Mouse (Mus musculus): ENCODE data around the gene Mob3a. TPM values are rescaled to one million over a fixed set of nuclear protein-coding genes. Genes with fewer than 3 reads are reported as not detected.

Gene Mob3a
- polyA plus RNA-seq, 1 experiment from 2014 or later = 61.4 TPM

DNA sequence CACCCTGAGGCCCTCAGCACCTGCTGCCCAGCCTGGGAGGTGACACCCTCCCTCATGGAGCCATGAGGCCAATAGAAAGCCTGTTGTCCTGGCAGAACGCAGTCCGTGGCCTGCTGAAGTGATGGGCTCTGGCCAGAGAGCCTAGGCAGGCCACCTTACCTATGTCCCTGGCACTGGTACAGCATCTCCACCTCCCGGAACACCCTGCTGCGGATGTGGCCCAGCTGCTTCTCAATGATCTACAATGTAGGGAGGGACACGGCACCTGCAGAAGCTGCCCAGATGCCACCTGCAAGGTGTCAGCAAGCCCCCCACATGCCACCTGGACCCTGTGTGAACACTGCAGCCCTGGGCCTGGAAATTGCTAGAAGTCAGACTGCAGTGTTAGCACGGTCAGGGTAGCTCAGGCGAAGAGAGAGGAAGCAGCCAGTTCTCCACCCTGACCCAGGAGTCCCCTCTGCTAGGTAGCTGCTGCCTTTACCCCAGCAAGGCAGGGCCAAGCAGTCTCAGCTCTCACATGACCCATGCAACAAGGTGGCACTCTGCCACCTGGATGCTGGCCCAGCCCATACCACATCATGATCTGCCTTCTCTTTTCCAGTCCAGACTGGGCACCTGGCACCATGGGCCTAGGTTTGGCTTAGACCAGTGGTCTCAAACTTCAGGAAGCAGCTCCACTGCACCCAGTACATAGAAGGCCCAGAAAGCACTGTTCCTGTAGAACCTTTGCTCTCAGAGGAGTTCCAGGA lies 31.9 kb downstream of the Mob3a start:
- H3K27me3 ChIP-seq (ENCODE audit: control insufficient read depth, insufficient read depth, low read depth, low read length) = no peaks in the 10 kb centered on the region
- 96% methylated on average over 7 of the region's 7 CpGs for WGBS
- H3K36me3 ChIP-seq (ENCODE audit: control insufficient read depth, insufficient read depth, low read length) = peaks cover 45% of the 10 kb centered on the region
- H3K9me3 ChIP-seq (replicated peaks; ENCODE audit: control insufficient read depth, low read length, poor library complexity, severe bottlenecking) = no peaks in the 10 kb centered on the region
- 0 out of 2 replicates have a peak overlapping the region, but pooled peaks have one; percentile 26 for H3K9ac ChIP-seq (ENCODE audit: low read depth, low read length)
- H3K27ac ChIP-seq (ENCODE audit: low read length) = no peak overlapping the region
- ATAC-seq = no peak
- peaks cover 23% of the 10 kb centered on the region for H3K4me1 ChIP-seq (ENCODE audit: control insufficient read depth, insufficient read depth, low read length)
- H3K4me2 ChIP-seq (ENCODE audit: low read length) = no peak overlapping the region
- no peak overlapping the region for H3K4me3 ChIP-seq (ENCODE audit: low read depth, low read length)

DNA sequence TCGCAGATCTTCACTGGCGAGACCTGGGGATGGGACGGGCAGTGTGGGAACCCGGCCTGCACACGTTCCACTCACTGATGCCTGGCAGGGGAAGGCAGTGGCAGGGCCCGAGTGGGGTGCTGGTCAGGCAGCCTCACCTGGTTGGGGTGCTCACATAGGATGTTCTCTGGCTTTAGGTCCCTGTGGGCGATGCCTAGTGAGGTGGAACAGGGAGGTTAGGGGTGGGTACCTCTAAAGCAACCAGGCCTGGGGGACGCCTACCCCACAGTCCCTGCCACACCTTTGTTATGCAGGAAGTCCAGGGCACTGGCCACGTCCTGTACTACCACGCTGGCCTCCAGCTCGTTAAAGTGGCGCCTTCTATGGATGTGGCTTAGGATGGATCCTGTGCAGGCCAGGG lies 32.8 kb downstream of the Mob3a start:
- H3K27me3 ChIP-seq (ENCODE audit: control insufficient read depth, insufficient read depth, low read depth, low read length) = no peaks in the 10 kb centered on the region
- no peak overlapping the region for H3K4me2 ChIP-seq (ENCODE audit: low read length)
- peaks cover 45% of the 10 kb centered on the region for H3K36me3 ChIP-seq (ENCODE audit: control insufficient read depth, insufficient read depth, low read length)
- H3K9ac ChIP-seq (ENCODE audit: low read depth, low read length) = no peak overlapping the region
- H3K27ac ChIP-seq (ENCODE audit: low read length) = no peak overlapping the region
- no peak for ATAC-seq
- WGBS = 93% methylated on average over 12 of the region's 12 CpGs
- H3K4me1 ChIP-seq (ENCODE audit: control insufficient read depth, insufficient read depth, low read length) = peaks cover 14% of the 10 kb centered on the region
- no peaks in the 10 kb centered on the region for H3K9me3 ChIP-seq (replicated peaks; ENCODE audit: control insufficient read depth, low read length, poor library complexity, severe bottlenecking)
- no peak overlapping the region for H3K4me3 ChIP-seq (ENCODE audit: low read depth, low read length)

DNA sequence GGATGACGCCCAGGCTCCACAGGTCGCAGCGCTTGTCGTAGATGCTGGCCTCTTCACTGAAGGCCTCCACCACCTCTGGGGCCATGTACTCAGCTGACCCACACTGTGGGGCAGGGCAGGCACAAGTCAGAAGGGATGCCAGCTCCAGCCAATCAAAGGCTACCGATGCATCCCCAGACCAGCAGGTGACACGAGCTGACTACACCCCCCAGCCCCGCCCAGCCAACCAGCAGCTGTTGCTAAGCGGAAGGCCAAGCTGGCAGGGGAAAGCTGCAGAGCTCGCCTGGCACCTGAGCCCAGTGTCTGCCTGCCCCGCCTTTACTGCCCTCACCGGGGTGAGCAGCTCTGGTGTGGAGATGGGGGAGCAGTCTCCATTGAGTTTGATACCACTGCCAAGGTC lies 33.2 kb downstream of the Mob3a start:
- no peak overlapping the region for H3K4me2 ChIP-seq (ENCODE audit: low read length)
- ATAC-seq = no peak
- H3K27me3 ChIP-seq (ENCODE audit: control insufficient read depth, insufficient read depth, low read depth, low read length) = no peaks in the 10 kb centered on the region
- H3K4me3 ChIP-seq (ENCODE audit: low read depth, low read length) = no peak overlapping the region
- no peak overlapping the region for H3K27ac ChIP-seq (ENCODE audit: low read length)
- no peak overlapping the region for H3K9ac ChIP-seq (ENCODE audit: low read depth, low read length)
- WGBS = 88% methylated on average over 11 of the region's 11 CpGs
- peaks cover 10% of the 10 kb centered on the region for H3K4me1 ChIP-seq (ENCODE audit: control insufficient read depth, insufficient read depth, low read length)
- H3K36me3 ChIP-seq (ENCODE audit: control insufficient read depth, insufficient read depth, low read length) = peaks cover 45% of the 10 kb centered on the region
- no peaks in the 10 kb centered on the region for H3K9me3 ChIP-seq (replicated peaks; ENCODE audit: control insufficient read depth, low read length, poor library complexity, severe bottlenecking)

GRCm38 (mm10) chr10:80666837-80667412 lies 34.9 kb downstream of the Mob3a start:
- no peak overlapping the region for H3K27ac ChIP-seq (ENCODE audit: low read length)
- H3K9me3 ChIP-seq (replicated peaks; ENCODE audit: control insufficient read depth, low read length, poor library complexity, severe bottlenecking) = no peaks in the 10 kb centered on the region
- ATAC-seq = no peak
- no peak overlapping the region for H3K9ac ChIP-seq (ENCODE audit: low read depth, low read length)
- 87% methylated on average over 19 of the region's 19 CpGs for WGBS
- no peak overlapping the region for H3K4me3 ChIP-seq (ENCODE audit: low read depth, low read length)
- no peak overlapping the region for H3K4me2 ChIP-seq (ENCODE audit: low read length)
- no peaks in the 10 kb centered on the region for H3K27me3 ChIP-seq (ENCODE audit: control insufficient read depth, insufficient read depth, low read depth, low read length)
- H3K4me1 ChIP-seq (ENCODE audit: control insufficient read depth, insufficient read depth, low read length) = no peaks in the 10 kb centered on the region
- peaks cover 45% of the 10 kb centered on the region for H3K36me3 ChIP-seq (ENCODE audit: control insufficient read depth, insufficient read depth, low read length)

- ATAC-seq = no peak
- Histone ChIP-seq H3K4me1 (ENCODE audit: control insufficient read depth, insufficient read depth, low read length) (no peaks in the 10 kb centered on the region), H3K36me3 (ENCODE audit: control insufficient read depth, insufficient read depth, low read length) (peaks cover 42% of the 10 kb centered on the region), H3K9me3 (replicated peaks; ENCODE audit: control insufficient read depth, low read length, poor library complexity, severe bottlenecking) (no peaks in the 10 kb centered on the region), H3K27me3 (ENCODE audit: control insufficient read depth, insufficient read depth, low read depth, low read length) (no peaks in the 10 kb centered on the region), H3K9ac (ENCODE audit: low read depth, low read length) (peak overlapping the region; percentile 30; the same call in 1 of the 2 replicates), H3K27ac (ENCODE audit: low read length) (no peak overlapping the region), H3K4me3 (ENCODE audit: low read depth, low read length) (no peak overlapping the region), H3K4me2 (ENCODE audit: low read length) (no peak overlapping the region)
- 76% methylated on average over 10 of the region's 10 CpGs for WGBS
These were observed 35.6 kb downstream of the Mob3a start for GRCm38 (mm10) chr10:80665981-80666733.

- Histone ChIP-seq H3K27ac (ENCODE audit: low read length) (no peak overlapping the region), H3K4me3 (ENCODE audit: low read depth, low read length) (no peak overlapping the region), H3K9ac (ENCODE audit: low read depth, low read length) (no peak overlapping the region), H3K27me3 (ENCODE audit: control insufficient read depth, insufficient read depth, low read depth, low read length) (no peaks in the 10 kb centered on the region), H3K9me3 (replicated peaks; ENCODE audit: control insufficient read depth, low read length, poor library complexity, severe bottlenecking) (no peaks in the 10 kb centered on the region), H3K4me1 (ENCODE audit: control insufficient read depth, insufficient read depth, low read length) (no peaks in the 10 kb centered on the region), H3K4me2 (ENCODE audit: low read length) (no peak overlapping the region), H3K36me3 (ENCODE audit: control insufficient read depth, insufficient read depth, low read length) (peaks cover 37% of the 10 kb centered on the region)
- no peak for ATAC-seq
- WGBS = 78% methylated on average over 4 of the region's 4 CpGs
These were observed 36.3 kb downstream of the Mob3a start for GRCm38 (mm10) chr10:80665459-80665858.

- no peaks in the 10 kb centered on the region for H3K4me1 ChIP-seq (ENCODE audit: control insufficient read depth, insufficient read depth, low read length)
- peaks cover 33% of the 10 kb centered on the region for H3K36me3 ChIP-seq (ENCODE audit: control insufficient read depth, insufficient read depth, low read length)
- 19% methylated on average over 10 of the region's 10 CpGs for whole genome bisulfite sequencing
- no peak for ATAC-seq
- H3K27me3 ChIP-seq (ENCODE audit: control insufficient read depth, insufficient read depth, low read depth, low read length) = no peaks in the 10 kb centered on the region
- H3K27ac ChIP-seq (ENCODE audit: low read length) = no peak overlapping the region
- H3K4me3 ChIP-seq (ENCODE audit: low read depth, low read length) = no peak overlapping the region
- H3K4me2 ChIP-seq (ENCODE audit: low read length) = no peak overlapping the region
- H3K9me3 ChIP-seq (replicated peaks; ENCODE audit: control insufficient read depth, low read length, poor library complexity, severe bottlenecking) = no peaks in the 10 kb centered on the region
- H3K9ac ChIP-seq (ENCODE audit: low read depth, low read length) = no peak overlapping the region
These were observed 36.8 kb downstream of the Mob3a start for GRCm38 (mm10) chr10:80665016-80665380.

- H3K4me1 ChIP-seq (ENCODE audit: control insufficient read depth, insufficient read depth, low read length) = no peaks in the 10 kb centered on the region
- ATAC-seq = no peak
- no peak overlapping the region for H3K4me3 ChIP-seq (ENCODE audit: low read depth, low read length)
- peaks cover 31% of the 10 kb centered on the region for H3K36me3 ChIP-seq (ENCODE audit: control insufficient read depth, insufficient read depth, low read length)
- no peak overlapping the region for H3K9ac ChIP-seq (ENCODE audit: low read depth, low read length)
- H3K27ac ChIP-seq (ENCODE audit: low read length) = peak overlapping the region; percentile 34
- 0 out of 2 replicates have a peak overlapping the region, but pooled peaks have one; percentile 8 for H3K4me2 ChIP-seq (ENCODE audit: low read length)
- 53% methylated on average over 16 of the region's 16 CpGs for WGBS
- H3K27me3 ChIP-seq (ENCODE audit: control insufficient read depth, insufficient read depth, low read depth, low read length) = no peaks in the 10 kb centered on the region
- no peaks in the 10 kb centered on the region for H3K9me3 ChIP-seq (replicated peaks; ENCODE audit: control insufficient read depth, low read length, poor library complexity, severe bottlenecking)
These were observed 37.4 kb downstream of the Mob3a start for GRCm38 (mm10) chr10:80664197-80665015.
